Mouse (Mus musculus) lung, postnatal 14 days (tissue): ENCODE results near the gene Ppp4c.

Experiments used
- DNase-seq: peaks from one replicate; pipeline ENCODE4 v3.0.0; 2021

Ppp4c gene

GRCm38 (mm10) chr7:126749582-126750343 lies 42.5 kb downstream of the Ppp4c start:
- no peak for DNase-seq

GRCm38 (mm10) chr7:126748824-126749223 lies 43.5 kb downstream of the Ppp4c start:
- DNase-seq, result no peak

- DNase-seq, result no peak
Measured at GRCm38 (mm10) chr7:126746798-126747197, 45.5 kb downstream of the Ppp4c start.

- DNase-seq, result no peak
Measured at GRCm38 (mm10) chr7:126746066-126746465, 46.2 kb downstream of the Ppp4c start.

- DNase-seq, result no peak
Measured at GRCm38 (mm10) chr7:126741964-126742482, 50.3 kb downstream of the Ppp4c start.

GRCm38 (mm10) chr7:126741452-126741851 lies 50.8 kb downstream of the Ppp4c start:
- DNase-seq, result no peak

- DNase-seq, result no peak
Measured at GRCm38 (mm10) chr7:126740977-126741376, 51.3 kb downstream of the Ppp4c start.

- DNase-seq, result no peak
Measured at GRCm38 (mm10) chr7:126740132-126740735, 52.1 kb downstream of the Ppp4c start.

GRCm38 (mm10) chr7:126739551-126739950 lies 52.7 kb downstream of the Ppp4c start:
- DNase-seq, result no peak

GRCm38 (mm10) chr7:126736122-126736521 lies 56.2 kb downstream of the Ppp4c start:
- DNase-seq, result no peak
